Mouse (Mus musculus) embryo, embryonic 11.5 days (tissue): Measurements from ENCODE around the gene Papln.

ENCODE experiments used
- DNase-seq: peaks from one replicate; pipeline ENCODE4 v3.0.0-alpha.2; 2012; ENCODE audit warnings: low read depth, low spot score

Gene Papln

DNA sequence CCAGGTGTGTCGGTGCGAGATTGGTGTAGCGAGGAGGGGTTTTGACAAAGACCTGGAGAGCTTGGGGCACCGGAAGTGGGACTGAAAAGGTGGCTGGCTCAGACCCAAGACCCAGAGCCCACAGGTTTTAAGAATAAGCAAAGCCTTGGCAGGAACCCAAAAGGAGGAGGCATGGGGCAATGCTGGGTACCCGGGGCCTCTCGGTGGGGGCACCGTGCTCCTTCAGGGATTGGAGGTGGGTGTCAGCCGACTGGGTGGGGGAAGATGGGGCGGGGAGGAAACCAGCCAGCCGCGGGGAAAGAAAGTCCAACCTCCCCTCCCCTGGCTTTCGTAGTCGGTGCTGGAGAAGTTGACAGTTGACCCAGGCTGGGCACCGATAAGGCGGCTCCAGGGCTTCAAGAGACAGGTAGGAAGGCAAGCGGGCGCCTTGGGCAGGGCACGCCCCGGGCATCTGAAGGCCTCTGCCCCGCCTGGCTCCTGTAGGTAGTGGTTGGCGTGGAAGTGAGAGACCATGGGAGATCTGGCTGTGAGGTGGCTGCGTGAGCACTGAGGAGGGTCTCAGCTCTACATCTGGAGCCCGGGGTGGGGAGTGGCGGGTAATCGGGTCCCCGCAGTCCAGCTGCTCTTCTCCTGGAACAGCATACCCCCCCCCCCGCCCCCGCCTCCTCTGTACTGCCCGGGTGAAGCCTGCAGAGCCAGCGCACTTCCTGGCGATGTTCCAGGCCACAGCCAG is at the start of gene Papln:
Papln (plus strand) TSS at position 324 of the 733 bp plus-strand sequence.
- no peak for DNase-seq

DNA sequence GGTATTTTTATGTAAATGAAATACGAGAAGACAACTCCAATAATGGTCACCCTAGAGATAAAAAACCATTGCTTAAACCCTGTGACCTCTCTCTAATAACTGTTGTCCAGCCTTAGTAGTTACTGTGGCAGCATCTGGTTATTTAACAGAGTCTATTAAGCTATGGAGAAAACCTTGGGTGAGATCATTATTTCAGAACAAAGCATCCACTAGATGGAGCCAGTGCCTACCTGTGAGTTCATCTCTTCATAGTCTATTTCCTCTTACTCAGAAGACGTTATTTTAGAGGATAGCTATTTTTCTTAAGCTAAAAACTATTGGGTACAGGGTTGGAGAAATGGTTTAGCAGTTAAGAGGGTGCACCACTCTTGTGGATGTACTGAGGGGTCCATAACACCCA is 49.7 kb upstream of the Papln start:
- DNase-seq: peak; percentile 36

DNA sequence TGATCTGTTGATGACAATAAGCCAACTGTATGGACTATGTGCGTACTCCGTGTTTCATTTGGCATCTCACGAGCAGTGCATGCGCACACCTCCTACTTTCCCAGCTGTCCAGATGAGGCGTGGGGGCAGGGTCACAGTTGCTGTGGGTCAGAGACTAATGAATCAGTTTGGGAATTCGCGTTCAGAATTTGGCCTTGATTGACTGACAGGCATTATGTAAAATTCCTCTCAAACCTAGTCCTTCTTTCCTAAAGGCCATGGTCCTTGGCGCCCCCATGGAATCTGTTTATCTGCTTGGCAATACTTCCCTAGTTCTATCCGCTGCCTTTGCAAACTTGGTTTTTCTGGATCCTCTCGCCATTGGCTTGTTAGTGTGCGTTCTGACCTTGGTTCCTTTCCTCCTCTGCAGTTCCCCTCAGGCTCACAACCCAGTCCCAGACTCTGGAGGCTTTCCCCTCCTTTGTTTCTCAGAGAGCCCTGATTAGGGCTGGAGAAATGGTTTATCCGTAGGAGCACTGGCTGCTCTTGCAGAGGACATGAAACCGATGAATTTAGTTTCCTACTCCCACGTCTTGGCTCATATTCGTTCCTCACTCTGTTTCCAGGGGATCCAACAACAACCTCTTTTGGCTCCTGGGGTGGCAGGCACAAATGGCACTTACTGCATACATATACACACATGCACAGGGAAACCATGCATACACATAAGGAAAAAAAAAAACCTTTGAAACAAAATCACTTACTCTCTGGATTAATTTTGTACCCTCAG is 46.8 kb upstream of the Papln start:
- no peak for DNase-seq

DNA sequence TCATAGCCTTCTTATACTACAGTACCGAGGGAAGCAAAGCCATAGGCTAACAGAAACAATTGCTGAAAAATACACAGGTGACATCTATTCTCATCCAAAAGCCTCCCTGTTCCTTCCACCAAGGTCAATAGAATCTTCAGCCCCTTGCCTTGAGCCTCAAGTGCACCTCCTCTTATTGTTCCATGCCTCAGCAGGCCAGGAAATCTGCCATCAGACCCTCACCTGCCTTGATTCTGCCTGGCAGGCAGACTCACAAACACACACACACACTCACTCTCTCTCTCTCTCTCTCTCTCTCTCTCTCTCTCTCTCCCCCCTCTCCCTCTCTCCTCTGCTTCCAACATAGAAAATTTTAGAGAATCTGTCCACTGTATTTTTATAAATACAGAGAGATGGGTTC is 44.0 kb upstream of the Papln start:
- DNase-seq: no peak

DNA sequence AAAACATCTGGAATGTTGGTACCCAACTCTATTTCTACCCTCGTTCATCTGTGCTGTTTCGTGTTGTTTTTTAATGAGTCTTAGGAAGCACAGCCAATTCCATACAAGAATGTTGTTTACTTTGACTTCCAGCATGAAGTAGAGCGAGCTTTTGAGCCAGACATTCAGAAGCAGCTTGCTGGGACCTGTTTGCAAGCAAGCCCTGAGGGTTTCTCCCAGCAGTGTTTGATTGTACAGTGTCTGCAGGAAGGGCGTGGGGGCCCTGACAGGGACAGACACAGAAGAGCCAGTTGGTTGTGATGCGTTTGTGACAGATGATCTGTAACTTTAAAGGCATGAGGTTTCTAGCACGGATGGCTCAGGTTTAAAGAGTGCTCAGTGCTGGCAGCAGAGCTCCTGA is 42.2 kb upstream of the Papln start:
- no peak for DNase-seq

DNA sequence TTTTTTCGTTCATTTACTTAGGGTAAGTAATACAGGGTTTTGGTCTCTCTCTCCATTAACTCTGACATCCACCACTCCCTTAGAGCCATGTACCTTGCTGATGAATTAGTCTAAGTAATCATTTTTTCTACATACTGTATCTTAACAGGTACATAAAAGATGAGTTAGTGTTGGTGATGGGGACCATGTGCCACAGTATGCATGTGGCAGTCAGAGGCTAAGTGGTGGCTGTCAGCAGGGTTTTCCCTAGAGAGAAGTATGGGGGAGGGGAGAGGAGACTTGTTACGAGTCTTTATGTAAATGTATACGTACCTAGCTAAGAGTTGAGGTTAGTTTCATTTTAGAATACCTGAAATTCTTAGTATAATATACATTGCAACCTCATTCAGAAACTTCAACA is 40.4 kb upstream of the Papln start:
- DNase-seq: no peak

DNA sequence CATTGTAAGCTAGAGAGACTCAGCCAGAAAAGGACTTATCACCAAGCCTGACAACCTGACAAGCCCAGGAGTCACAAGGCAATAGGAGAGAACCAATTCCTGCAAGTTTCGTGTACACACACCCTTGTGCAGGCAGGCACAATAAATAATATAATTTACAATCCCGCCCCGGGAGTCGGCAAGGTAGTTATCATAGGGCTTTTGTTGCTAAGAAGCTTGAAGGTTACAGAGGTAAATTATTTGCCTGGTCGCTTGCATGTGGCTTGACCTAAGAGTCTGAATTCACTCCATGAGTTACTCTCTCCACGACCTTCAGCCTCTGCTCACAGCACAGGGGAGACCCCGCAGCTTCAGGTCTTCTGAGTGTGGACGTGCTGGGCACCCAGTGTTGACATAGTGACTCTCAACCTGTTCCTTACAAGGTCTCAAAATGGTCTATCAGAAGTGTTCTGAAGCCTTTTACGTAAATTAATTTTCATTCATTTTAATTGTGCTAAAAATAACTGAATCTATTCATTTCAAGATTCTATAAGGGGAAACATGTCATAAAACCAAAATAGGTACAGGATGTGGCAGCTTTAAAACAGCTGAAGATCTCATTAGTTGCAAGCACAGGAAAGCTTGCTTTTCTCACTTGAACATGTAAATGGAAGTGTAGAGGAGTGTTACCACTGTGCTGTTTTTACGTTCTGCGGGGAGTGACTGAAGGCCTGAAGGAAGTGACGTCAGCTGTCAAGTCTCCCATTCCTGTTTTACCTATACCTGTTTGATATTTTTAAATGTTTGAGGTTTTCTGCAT is 36.7 kb upstream of the Papln start:
- no peak for DNase-seq

DNA sequence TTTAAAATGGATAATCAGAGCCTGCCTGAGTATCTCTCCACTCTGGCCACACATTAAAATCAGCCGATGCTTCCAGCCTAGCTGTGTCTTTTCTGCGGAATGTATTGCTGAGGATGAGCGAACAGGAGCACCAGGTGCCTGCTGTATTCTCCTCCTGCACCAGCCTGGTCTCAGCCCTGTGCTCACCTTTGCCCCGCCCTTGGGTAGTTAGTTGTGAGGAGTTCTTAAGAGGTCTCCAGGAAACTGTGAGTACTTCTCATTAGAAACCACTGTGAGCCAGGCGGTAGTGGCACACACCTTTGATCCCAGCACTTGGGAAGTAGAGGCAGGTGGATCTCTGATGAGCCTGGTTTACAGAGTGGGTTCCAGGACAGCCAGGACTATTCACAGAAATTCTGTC is 31.2 kb upstream of the Papln start:
- no peak for DNase-seq

DNA sequence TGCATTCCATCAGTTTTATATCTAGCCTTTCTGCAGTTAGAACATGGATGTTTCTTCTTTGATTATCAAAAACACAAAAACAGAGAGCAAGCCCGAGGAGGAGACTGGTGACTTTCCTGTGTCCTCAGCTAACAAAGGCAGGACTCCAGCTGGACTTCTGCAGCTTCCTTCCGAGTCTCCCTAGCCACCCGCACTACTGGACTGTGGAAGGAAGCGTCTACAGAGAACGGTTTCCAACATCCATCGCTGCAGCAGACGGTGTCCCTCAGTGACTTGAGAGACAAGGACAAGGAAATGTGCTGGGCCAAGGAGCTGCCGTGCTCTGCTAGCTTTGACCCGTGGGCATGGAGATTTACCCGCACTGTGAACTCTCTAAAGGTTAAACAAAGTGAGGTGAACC is 29.4 kb upstream of the Papln start:
- DNase-seq: no peak

DNA sequence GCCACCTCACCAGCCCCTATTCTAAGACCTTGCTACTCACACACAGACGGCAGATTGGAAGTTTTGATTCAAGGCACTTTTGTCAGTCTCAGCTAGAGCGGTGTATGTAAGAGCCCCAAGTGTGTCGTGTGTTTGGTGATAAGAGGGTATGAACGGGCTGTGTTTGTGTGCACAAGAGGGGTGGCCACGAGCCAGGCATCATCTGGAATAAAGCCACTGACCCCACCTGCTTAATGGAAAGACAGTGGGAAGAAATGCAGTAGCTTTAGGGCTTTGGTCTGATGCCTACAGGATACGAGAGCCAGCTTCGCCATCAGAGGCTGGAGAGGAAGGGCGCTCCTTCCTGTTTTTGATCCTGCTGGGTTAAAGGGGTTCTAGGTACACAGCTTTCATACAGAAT is 27.2 kb upstream of the Papln start:
- no peak for DNase-seq

DNA sequence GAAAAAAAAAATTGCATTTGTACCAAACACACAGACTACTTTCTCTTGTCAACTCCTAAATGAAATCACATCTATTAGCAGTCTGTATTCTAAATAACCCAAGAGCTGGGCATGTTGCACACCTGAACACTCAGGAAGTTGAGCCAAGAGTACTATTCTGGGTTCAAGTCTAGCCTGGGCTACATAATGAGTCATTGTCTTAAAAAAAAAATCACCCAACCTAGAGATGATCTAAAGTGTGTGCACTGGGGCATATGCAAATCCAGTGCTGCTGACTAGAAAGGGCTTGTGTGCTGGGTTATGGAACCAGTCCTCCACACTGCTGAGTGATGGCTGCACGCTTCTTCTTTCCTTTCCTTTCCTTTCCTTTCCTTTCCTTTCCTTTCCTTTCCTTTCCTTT is 24.8 kb upstream of the Papln start:
- no peak for DNase-seq

DNA sequence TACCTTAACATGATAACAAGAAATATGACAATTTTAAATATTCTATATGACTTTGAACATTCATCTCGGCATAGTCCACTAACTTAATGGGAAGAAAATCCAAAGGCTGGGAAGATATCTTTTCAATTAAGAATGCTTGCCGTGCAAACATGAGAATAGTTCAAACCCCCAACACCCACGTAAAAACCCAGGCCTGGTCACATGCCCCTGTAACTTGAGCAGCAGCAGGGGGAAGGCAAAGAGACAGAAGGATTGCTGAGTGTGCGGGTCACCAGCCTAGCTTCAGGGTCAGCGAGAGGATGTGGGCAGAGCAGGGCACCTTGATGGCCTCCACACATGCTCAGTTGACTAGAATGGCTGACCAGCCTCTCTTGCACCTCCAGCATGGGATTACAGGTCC is 21.7 kb upstream of the Papln start:
- no peak for DNase-seq

DNA sequence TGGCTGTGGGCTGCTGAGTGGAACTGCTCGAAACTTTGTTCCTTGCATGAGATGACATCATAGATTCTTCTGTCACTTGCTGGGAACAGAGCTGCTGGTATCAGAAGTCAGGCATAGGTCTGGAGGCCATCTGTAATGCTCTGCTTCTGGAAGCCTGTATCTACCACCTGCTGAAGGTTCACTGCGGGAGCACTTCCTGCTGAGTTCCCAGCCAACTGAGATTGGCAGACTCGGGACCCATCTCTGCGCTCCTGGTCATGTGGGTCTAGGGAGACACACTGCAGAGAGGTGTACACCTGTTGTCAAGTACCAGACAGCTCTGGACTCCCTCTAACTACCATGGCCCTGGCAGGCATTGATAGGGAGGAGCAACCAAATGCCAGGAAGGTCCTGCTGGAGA is 20.6 kb upstream of the Papln start:
- DNase-seq: no peak

DNA sequence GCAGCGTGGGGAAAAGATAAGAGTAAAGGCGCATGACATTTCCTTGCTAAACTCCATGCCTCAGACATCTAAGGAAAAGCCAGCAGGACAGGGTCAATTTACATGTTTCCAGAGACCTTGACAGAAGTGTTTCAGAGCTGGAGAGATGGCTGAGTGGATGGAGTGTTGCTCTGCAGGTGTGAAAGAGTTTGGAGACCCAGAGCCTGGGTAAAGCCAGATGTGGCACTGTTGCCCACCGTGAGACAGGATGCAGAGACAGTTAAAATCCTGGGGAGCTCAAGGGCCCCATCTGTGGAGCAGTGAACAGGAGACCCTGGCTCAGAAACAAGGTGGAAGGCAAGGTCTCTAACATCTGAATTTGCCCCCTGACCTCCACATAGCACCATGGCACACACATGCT is 19.7 kb upstream of the Papln start:
- no peak for DNase-seq

DNA sequence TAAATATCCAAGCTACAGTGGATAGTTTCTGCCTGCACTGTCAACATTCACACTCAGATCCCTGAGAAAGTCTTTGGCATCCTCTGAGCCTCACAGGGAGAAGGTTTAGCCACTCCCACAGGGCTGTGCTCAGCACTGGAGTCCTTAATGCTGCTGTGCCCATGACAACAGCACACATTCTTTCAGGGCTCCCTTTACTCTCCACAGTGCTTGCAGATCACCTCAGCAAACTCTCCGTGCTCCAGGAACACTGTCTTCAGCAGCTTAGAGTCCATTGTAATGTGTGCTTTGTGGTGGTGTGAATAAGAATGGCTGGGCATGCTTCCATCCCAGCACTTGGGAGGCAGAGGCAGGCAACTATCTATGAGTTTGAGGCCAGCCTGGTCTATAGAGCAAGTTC is 14.2 kb upstream of the Papln start:
- no peak for DNase-seq

DNA sequence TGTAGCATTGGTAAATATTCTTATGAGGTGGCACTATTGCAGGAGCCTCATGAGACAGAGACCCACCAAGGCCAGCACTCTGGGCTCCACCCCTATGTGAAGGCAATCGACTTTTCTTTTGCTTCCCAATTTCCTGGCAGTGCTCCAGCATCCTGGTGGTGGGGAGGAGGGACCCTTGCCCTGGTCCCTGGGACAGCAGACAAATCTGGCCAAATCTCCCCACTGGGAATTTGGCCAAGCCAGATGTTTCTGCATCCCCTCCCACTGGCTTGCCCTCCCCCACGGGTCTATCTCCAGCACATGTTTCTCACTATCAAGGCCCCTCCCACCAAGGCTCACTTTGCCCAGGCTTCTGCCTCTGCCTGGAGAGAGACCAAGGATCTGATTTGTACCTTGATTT is 10.9 kb upstream of the Papln start:
- no peak for DNase-seq

DNA sequence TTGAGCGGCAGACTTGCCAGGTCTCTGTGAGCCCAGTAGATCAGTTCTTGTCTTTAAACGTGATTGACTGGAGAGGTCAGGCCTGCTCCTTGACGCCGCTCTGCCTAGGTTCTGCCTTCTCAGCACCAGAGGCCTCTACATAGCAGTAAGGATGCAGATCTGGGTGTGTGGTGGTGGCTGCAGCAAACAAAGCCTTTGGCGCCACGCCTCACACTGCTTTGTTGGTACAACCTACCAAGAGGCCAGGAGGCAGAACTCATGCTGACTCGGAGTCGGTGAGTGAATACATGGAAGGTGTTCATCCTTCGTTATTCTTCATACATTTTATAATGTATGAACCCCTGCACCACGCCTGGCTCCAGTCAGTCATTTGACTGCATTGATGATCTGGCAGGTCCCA is 4.7 kb upstream of the Papln start:
- DNase-seq: no peak

DNA sequence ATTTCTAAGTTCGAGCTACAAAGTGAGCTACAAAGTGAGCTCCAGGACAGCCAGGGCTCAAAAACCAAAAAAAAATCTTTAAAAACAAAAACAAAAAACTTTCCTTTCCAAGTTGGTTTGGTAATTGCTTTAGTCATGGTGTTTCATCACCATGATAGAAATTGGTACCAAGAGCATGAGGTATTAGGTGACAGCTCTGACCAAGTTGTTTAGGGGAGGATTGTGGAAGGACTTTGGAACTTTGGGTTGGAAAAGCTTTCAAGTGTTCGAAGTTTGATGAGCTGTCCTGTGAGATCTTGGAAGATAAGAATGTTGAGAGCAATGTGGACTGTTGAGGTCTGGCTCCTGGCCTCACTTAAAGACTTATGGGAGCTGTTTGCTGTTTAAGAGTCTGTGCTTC is 3.2 kb upstream of the Papln start:
- DNase-seq: no peak

DNA sequence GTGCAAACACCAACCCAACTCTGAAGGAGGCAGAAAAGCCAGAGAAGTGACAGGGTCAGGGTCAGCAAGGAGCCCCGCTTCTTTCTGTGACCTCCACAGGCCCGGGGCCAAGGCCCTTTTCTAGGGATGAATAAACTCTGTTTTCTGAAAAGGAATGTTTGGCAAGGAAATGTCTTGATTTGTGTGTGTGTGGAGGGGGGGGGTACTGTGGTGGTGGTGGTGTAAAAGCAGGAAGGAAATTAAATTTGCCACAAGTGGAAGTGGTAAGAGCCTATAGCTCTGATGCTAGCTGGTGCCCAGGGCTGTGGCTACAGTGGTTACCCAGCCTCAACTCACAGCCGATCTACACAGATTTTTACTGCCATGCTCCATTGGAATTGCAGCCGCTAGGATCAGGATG is 728 bp upstream of the Papln start:
- DNase-seq: no peak

DNA sequence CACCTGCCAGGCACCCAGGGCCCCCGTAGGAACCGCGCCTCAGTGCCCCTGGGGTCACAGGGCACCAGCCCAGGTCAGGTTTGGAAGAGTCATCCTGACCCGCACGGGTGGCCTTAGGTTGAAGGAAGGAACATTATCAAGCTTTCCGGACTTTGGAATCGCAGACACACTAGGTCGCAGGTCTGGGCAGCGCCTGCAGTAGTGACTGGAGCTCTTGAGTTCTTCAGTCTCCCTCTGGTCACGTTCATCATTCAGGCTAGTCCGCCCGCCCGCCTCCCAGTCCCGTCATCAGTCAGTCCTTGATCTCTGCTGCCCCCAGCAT is 571 bp downstream of the Papln start:
- DNase-seq: no peak

DNA sequence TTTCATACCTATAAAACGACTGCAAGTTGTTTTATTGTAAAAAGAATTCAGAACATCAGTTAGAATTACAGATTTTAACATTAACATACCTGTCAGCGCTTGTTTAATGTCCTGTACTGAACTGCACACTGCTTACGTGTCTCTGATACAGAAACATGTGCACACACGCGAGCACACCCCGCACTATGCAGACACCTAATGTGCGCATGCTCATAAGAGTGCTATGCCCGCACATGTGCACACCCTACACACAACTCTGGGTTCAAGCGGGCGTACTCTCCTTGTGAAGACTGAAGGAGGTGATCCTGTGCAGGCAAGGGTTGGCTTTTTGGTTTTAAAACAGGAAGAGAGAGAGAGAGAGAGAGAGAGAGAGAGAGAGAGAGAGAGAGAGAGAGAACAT is 1.1 kb downstream of the Papln start:
- DNase-seq: no peak

DNA sequence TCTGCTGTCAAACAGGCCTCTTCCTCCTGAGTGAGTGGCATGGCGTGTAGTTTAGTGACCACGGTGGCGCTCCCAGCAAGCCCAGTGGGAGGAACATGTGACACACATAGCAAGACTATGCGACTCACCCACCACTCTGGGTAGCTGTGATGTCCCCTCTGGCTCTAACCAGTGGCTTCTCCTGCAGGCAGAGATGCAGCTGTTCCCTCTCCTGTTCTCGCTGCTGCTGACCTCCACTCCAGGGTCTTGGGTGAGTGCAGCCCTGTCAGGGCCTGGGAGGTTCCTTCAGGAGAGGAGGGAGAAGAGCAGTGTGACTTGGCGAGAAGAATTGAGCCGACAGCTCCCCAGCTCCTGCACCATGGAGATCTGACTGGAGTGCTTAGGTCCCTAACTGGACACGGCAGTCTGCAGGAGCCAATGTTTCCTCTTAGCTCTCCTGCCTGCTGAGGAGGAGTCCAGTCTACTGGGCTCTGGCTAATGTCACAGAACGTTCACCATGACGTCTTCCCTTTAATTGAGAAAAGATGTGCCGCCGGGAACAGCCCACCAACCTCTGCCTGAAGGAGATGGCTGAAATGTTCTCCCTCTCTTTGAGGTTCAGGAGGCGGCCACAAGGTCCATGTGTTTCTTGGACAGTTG is 2.6 kb downstream of the Papln start:
- no peak for DNase-seq
